In genomic region chr13:63322756-63323155, GRCm38 (mm10) we compare ENCODE assay signal across 16 mouse cellular contexts.
A peak's percentile ranks its signal among the peaks of the same experiment; 100 is the strongest.
DNase-seq lines count a peak whose midpoint lies in the region; ATAC-seq and TF ChIP-seq lines count a peak whose summit lies in the region.
"Had no signal": no experiment of that assay in that cellular context is flagged by ENCODE, and none has a peak within 500 bp of the region (broad histone marks: within the 10 kb centered on the region; RNA-seq: fewer than 3 reads in every experiment).

No protein-coding gene starts in this region.

- no peak overlapping the region for H3K4me3 ChIP-seq in heart, embryonic 11.5 days (ENCODE audit: low read depth, low read length)
- H3K4me3 ChIP-seq in heart, embryonic 12.5 days: no peak overlapping the region
- H3K4me3 ChIP-seq in embryonic facial prominence, embryonic 13.5 days: no peak overlapping the region
- no peak overlapping the region for H3K4me3 ChIP-seq in myocyte
- no peak overlapping the region for H3K4me3 ChIP-seq in hindbrain, embryonic 12.5 days
- H3K4me3 ChIP-seq: limb, embryonic 13.5 days; liver, embryonic 15.5 days; neural tube, embryonic 12.5 days had no signal

- H3K9ac ChIP-seq in heart, embryonic 11.5 days (ENCODE audit: low read depth, low read length): no peak overlapping the region
- no peak overlapping the region for H3K9ac ChIP-seq in heart, embryonic 12.5 days
- H3K9ac ChIP-seq in embryonic facial prominence, embryonic 13.5 days: no peak overlapping the region
- no peak overlapping the region for H3K9ac ChIP-seq in hindbrain, embryonic 12.5 days
- H3K9ac ChIP-seq: limb, embryonic 13.5 days; liver, embryonic 15.5 days; neural tube, embryonic 12.5 days had no signal

- H3K79me2 ChIP-seq in myocyte (ENCODE audit: control insufficient read depth, insufficient read depth): no peaks in the 10 kb centered on the region

- no peaks in the 10 kb centered on the region for H3K36me3 ChIP-seq in heart, embryonic 11.5 days (ENCODE audit: control insufficient read depth, insufficient read depth, low read length)
- H3K36me3 ChIP-seq in heart, embryonic 12.5 days: peaks cover 3% of the 10 kb centered on the region; the same call in 1 of the 2 replicates
- H3K36me3 ChIP-seq in embryonic facial prominence, embryonic 13.5 days: peaks cover 3% of the 10 kb centered on the region; the same call in 1 of the 2 replicates
- no peaks in the 10 kb centered on the region for H3K36me3 ChIP-seq in myocyte (ENCODE audit: control insufficient read depth, insufficient read depth)
- H3K36me3 ChIP-seq in hindbrain, embryonic 12.5 days: 0 out of 2 replicates have a peak, but pooled peaks cover 3% of the 10 kb centered on the region
- H3K36me3 ChIP-seq: limb, embryonic 13.5 days; liver, embryonic 15.5 days; neural tube, embryonic 12.5 days had no signal

- H3ac ChIP-seq in myocyte (ENCODE audit: control insufficient read depth, insufficient read length): no peak overlapping the region

- H3K27me3 ChIP-seq in heart, embryonic 11.5 days (ENCODE audit: control insufficient read depth, insufficient read depth, low read length): no peaks in the 10 kb centered on the region
- no peaks in the 10 kb centered on the region for H3K27me3 ChIP-seq in heart, embryonic 12.5 days (replicated peaks)
- no peaks in the 10 kb centered on the region for H3K27me3 ChIP-seq in embryonic facial prominence, embryonic 13.5 days
- no peaks in the 10 kb centered on the region for H3K27me3 ChIP-seq in myocyte (ENCODE audit: control insufficient read depth, insufficient read depth, insufficient read length)
- no peaks in the 10 kb centered on the region for H3K27me3 ChIP-seq in hindbrain, embryonic 12.5 days
- H3K27me3 ChIP-seq: limb, embryonic 13.5 days; liver, embryonic 15.5 days; neural tube, embryonic 12.5 days had no signal

- TF ChIP-seq POLR2A in myocyte (IDR thresholded peaks at IDR 0.05; ENCODE audit: insufficient read length, low read depth): no peak

- H3K9me3 ChIP-seq in heart, embryonic 11.5 days (replicated peaks; ENCODE audit: control insufficient read depth, low read length): no peaks in the 10 kb centered on the region
- no peaks in the 10 kb centered on the region for H3K9me3 ChIP-seq in heart, embryonic 12.5 days (replicated peaks)
- H3K9me3 ChIP-seq in embryonic facial prominence, embryonic 13.5 days: no peaks in the 10 kb centered on the region
- no peaks in the 10 kb centered on the region for H3K9me3 ChIP-seq in hindbrain, embryonic 12.5 days (replicated peaks)
- H3K9me3 ChIP-seq: G1E; limb, embryonic 13.5 days; liver, embryonic 15.5 days; neural tube, embryonic 12.5 days had no signal

- H3K4me2 ChIP-seq in heart, embryonic 11.5 days: no peak overlapping the region
- no peak overlapping the region for H3K4me2 ChIP-seq in heart, embryonic 12.5 days
- H3K4me2 ChIP-seq in embryonic facial prominence, embryonic 13.5 days: no peak overlapping the region
- peak overlapping the region; percentile 27 for H3K4me2 ChIP-seq in myocyte (ENCODE audit: low read depth)
- no peak overlapping the region for H3K4me2 ChIP-seq in hindbrain, embryonic 12.5 days (replicated peaks)
- H3K4me2 ChIP-seq: limb, embryonic 13.5 days; liver, embryonic 15.5 days; neural tube, embryonic 12.5 days had no signal

- H3K4me1 ChIP-seq in heart, embryonic 11.5 days (ENCODE audit: control insufficient read depth, insufficient read depth, low read length): peaks cover 18% of the 10 kb centered on the region
- H3K4me1 ChIP-seq in heart, embryonic 12.5 days (replicated peaks): peaks cover 33% of the 10 kb centered on the region
- H3K4me1 ChIP-seq in embryonic facial prominence, embryonic 13.5 days: peaks cover 44% of the 10 kb centered on the region
- H3K4me1 ChIP-seq in hindbrain, embryonic 12.5 days: peaks cover 19% of the 10 kb centered on the region

- WGBS in heart, embryonic 11.5 days (ENCODE audit: insufficient replicate concordance): 88% methylated on average over 6 of the region's 6 CpGs
- WGBS in heart, embryonic 12.5 days: 83% methylated on average over 6 of the region's 6 CpGs
- 88% methylated on average over 6 of the region's 6 CpGs for WGBS in embryonic facial prominence, embryonic 13.5 days
- 74% methylated on average over 6 of the region's 6 CpGs for WGBS in hindbrain, embryonic 12.5 days

- ATAC-seq in heart, embryonic 11.5 days (replicated peaks; ENCODE audit: insufficient number of reproducible peaks, low FRiP score, low TSS enrichment): no peak
- no peak for ATAC-seq in heart, embryonic 12.5 days (ENCODE audit: insufficient number of reproducible peaks, low FRiP score)
- no peak for ATAC-seq in embryonic facial prominence, embryonic 13.5 days (ENCODE audit: insufficient number of reproducible peaks, insufficient read depth, low FRiP score, low TSS enrichment, low read depth)
- ATAC-seq in hindbrain, embryonic 12.5 days (ENCODE audit: low FRiP score): no peak

- 0 out of 2 replicates have a peak overlapping the region, but pooled peaks have one; percentile 6 for H3K27ac ChIP-seq in heart, embryonic 11.5 days (ENCODE audit: low read depth, low read length)
- H3K27ac ChIP-seq in heart, embryonic 12.5 days (ENCODE audit: poor library complexity, severe bottlenecking): no peak overlapping the region
- peak overlapping the region; percentile 39; the same call in 1 of the 2 replicates for H3K27ac ChIP-seq in embryonic facial prominence, embryonic 13.5 days
- H3K27ac ChIP-seq in hindbrain, embryonic 12.5 days: no peak overlapping the region
- H3K27ac ChIP-seq: hindbrain, postnatal 0 days; liver, embryonic 15.5 days; neural tube, embryonic 12.5 days had no signal

- peak; percentile 12 for DNase-seq in kidney, postnatal 10 days
- DNase-seq in kidney, adult 11 months: no peak
- DNase-seq: cerebellum, postnatal 14 days; gastrocnemius, postnatal 25 days; right cerebral cortex, postnatal 25 days; thymus, postnatal 25 days had no signal

TF ChIP-seq in myocyte, 11 proteins besides CTCF, POLR2A, EP300 and RAD21:
- TF ChIP-seq MYOG (IDR thresholded peaks at IDR 0.05; ENCODE audit: control insufficient read depth in 1 of 3, insufficient read depth in 1 of 3, insufficient read length in 2 of 3, low read depth in 2 of 3) (no peak), TCF3 (IDR thresholded peaks at IDR 0.05; ENCODE audit: insufficient read length, low read depth) (no peak), MYOD1 (IDR thresholded peaks at IDR 0.05; ENCODE audit: control insufficient read depth in 1 of 3, insufficient read length in 2 of 3, low read depth in 2 of 3) (no peak)

Comparison
In these comparisons a context has a peak if more than half of its experiments do, and no peak if none do; other contexts are left out.
1. H3K27ac ChIP-seq: peak in heart, embryonic 11.5 days (single experiment) and embryonic facial prominence, embryonic 13.5 days (single experiment); none in heart, embryonic 12.5 days (single experiment) and hindbrain, embryonic 12.5 days (single experiment).